Mouse (Mus musculus): Measurements from ENCODE around the gene Defb28.

The Defb28 gene

DNA sequence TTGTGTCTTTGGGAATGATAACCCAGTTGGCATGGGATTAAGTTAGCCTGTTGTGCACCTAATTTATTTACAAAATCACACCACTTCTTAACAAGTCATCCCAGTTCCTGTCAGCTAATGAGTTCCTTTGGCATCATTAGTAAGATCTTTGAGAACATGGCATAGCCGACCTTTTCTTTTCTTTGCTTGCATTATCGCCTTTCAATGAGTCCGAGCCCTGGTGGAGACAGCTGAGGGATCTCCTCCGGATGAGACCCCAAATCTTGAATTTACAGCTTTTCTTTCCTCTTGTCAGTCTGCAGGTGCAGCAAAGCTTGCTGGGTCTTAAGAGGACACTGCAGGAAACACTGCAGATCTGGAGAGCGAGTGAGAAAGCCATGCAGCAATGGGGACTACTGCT lies 51.0 kb downstream of the Defb28 start, which contains the start of gene Gm17416:
Gm17416 (plus strand) TSS at position 301 of the 400 bp plus-strand sequence.
- no peak for DNase-seq (ENCODE audit: low spot score in 2 of 2)

DNA sequence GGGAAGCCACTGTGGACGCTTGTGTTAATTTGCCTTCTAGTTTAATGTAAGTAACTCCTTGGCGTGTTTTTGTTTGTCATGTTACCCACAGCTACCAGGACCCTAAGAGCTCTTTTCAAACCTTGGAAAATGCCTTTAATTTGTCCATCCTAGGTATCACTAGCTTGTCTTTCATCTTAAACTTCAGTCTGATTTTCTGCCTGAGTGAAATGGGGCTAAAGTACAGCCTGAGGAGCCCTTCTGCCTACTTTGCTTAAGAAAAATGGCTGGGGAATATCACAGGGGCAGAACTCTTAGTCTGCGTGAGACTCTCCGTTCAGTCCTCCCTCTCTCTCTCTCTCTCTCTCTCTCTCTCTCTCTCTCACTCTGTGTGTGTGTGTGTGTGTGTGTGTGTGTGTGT lies 51.8 kb downstream of the Defb28 start:
- no peak for DNase-seq (ENCODE audit: low spot score in 2 of 2)

DNA sequence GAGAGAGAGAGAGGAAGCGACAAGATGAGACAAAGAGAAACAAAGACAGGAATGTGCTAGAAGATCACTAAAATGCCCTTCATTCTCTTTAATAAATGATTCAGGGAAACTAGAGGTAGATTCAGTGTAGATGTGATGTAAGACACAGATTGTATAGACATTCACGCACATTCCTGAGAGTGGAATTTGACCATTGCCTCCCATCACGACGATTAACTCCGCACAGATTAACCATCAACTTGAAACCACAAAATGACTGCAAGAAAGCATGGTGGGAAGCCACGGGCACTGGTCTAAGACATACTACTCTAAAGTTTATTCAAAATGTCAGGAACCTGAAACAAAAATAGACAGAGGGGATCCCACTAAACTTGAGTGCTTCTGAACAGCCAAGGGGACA lies 52.3 kb downstream of the Defb28 start:
- no peak for DNase-seq (ENCODE audit: low spot score in 2 of 2)

Measured in cerebellum, postnatal 4 days (tissue).